Comparison of ENCODE assay signal across 13 mouse cellular contexts in the genomic region with DNA sequence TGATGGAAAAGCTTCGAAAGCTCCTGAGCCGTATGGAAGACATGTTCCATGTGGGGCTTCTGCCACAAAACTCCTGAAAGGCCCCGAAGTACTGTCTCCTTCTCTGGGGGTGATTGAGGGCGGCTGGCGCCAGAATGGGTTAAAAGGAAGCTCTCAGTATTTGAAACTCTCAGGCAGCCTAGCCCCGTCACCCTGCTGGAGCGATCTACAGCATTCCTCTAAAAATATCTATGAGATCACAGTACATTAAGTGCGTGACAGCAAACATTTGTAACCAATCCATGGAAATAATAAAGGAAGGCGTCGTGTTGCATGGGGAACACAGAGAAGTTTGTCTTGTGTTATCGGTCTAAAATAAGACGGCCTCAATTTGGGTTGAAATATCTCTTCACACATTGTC.
"Had no signal": no experiment of that assay in that cellular context is flagged by ENCODE, and none has a peak within 500 bp of the region (broad histone marks: within the 10 kb centered on the region; RNA-seq: fewer than 3 reads in every experiment).

No protein-coding gene starts in this region.

- DNase-seq: kidney, adult 2 months; left cerebral cortex, postnatal 4 days; thymus, adult 2 months; thymus, postnatal 36 days had no signal

- H3K36me3 ChIP-seq: limb, embryonic 13.5 days; stomach, embryonic 15.5 days had no signal

- ATAC-seq: intestine, embryonic 16.5 days; midbrain, embryonic 15.5 days had no signal

- H3K27me3 ChIP-seq: limb, embryonic 13.5 days; megakaryocyte, embryonic 14.5 days; midbrain, embryonic 15.5 days; neural tube, embryonic 12.5 days; stomach, embryonic 15.5 days had no signal

- H3K4me2 ChIP-seq: limb, embryonic 13.5 days; midbrain, embryonic 11.5 days; midbrain, embryonic 15.5 days; neural tube, embryonic 12.5 days; stomach, embryonic 15.5 days had no signal

- H3K9me3 ChIP-seq: limb, embryonic 13.5 days; megakaryocyte, embryonic 14.5 days; midbrain, embryonic 15.5 days; neural tube, embryonic 12.5 days; stomach, embryonic 15.5 days had no signal

- H3K27ac ChIP-seq: limb, embryonic 13.5 days; liver, embryonic 14.5 days; macrophage; midbrain, embryonic 15.5 days; neural tube, embryonic 12.5 days; stomach, embryonic 15.5 days had no signal

- H3K9ac ChIP-seq: limb, embryonic 13.5 days; liver, embryonic 14.5 days; midbrain, embryonic 15.5 days; neural tube, embryonic 12.5 days; stomach, embryonic 15.5 days had no signal

- H3K4me3 ChIP-seq: limb, embryonic 13.5 days; megakaryocyte, embryonic 14.5 days; midbrain, embryonic 15.5 days; neural tube, embryonic 12.5 days; stomach, embryonic 15.5 days had no signal

- H3K4me1 ChIP-seq: neural tube, embryonic 12.5 days had no signal
